ENCODE assay signal across 13 mouse cellular contexts in the genomic region with DNA sequence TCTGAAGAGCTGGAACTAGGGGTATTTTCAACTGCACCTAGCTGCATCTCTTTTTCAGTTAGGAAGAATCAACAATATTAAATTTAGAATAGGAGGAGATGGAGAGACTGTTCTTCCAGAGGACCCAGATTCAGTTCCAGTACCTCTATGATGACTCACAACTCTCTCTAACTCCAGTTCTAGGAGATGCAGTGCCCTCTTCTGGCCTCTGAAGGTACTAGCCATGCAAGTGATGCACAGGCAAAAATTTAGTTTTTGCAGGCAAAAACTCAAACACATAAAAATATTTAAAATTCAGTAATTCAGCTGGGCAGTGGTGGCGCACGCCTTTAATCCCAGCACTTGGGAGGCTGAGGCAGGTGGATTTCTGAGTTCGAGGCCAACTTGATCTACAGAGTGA. TPM values are rescaled to one million over a fixed set of nuclear protein-coding genes. Genes with fewer than 3 reads are reported as not detected.
A peak's percentile ranks its signal among the peaks of the same experiment; 100 is the strongest.
DNase-seq lines count a peak whose midpoint lies in the region; ATAC-seq and TF ChIP-seq lines count a peak whose summit lies in the region.
"Had no signal": no experiment of that assay in that cellular context is flagged by ENCODE, and none has a peak within 500 bp of the region (broad histone marks: within the 10 kb centered on the region; RNA-seq: fewer than 3 reads in every experiment).

No protein-coding gene starts in this region.

- no peak for ATAC-seq in liver, postnatal 0 days
- no peak for ATAC-seq in liver, embryonic 12.5 days
- ATAC-seq in megakaryocyte-erythroid progenitor cell, adult 5-6 weeks (replicated peaks; ENCODE audit: low FRiP score, low TSS enrichment, poor library complexity, severe bottlenecking) = peak; percentile 70; the same call in 1 of the 2 replicates
- no peak for ATAC-seq in inflammation-experienced regulatory T-cells, adult 6 months

- 65% methylated on average over 3 of the region's 3 CpGs for WGBS in liver, postnatal 0 days (ENCODE audit: insufficient replicate concordance)
- 74% methylated on average over 3 of the region's 3 CpGs for WGBS in liver, embryonic 12.5 days (ENCODE audit: insufficient replicate concordance)
- WGBS in limb, embryonic 10.5 days = 86% methylated on average over 3 of the region's 3 CpGs

- H3K4me3 ChIP-seq in liver, postnatal 0 days (ENCODE audit: low read depth, low read length) = no peak overlapping the region
- H3K4me3 ChIP-seq in liver, embryonic 12.5 days = no peak overlapping the region
- H3K4me3 ChIP-seq in limb, embryonic 10.5 days = no peak overlapping the region
- H3K4me3 ChIP-seq: myocyte had no signal

- H3K27me3 ChIP-seq in liver, postnatal 0 days (ENCODE audit: insufficient read depth, low read length) = no peaks in the 10 kb centered on the region
- H3K27me3 ChIP-seq in liver, embryonic 12.5 days (replicated peaks) = no peaks in the 10 kb centered on the region
- H3K27me3 ChIP-seq in limb, embryonic 10.5 days (ENCODE audit: low read depth, poor library complexity, severe bottlenecking) = no peaks in the 10 kb centered on the region

- no peak overlapping the region for H3K9ac ChIP-seq in liver, postnatal 0 days (replicated peaks)
- no peak overlapping the region for H3K9ac ChIP-seq in liver, embryonic 12.5 days

- peak; percentile 27; the same call in 1 of the 2 replicates for TF ChIP-seq CTCF in liver, postnatal 0 days (IDR thresholded peaks at IDR 0.05; ENCODE audit: low read depth)

- H3K4me2 ChIP-seq in liver, postnatal 0 days (ENCODE audit: low read depth, low read length) = no peak overlapping the region
- no peak overlapping the region for H3K4me2 ChIP-seq in liver, embryonic 12.5 days

- TF ChIP-seq EP300 in liver, postnatal 0 days (IDR thresholded peaks at IDR 0.05; ENCODE audit: low read depth) = no peak

- H3K9me3 ChIP-seq in liver, postnatal 0 days (ENCODE audit: low read length) = no peaks in the 10 kb centered on the region
- H3K9me3 ChIP-seq in liver, embryonic 12.5 days (replicated peaks) = no peaks in the 10 kb centered on the region
- no peaks in the 10 kb centered on the region for H3K9me3 ChIP-seq in limb, embryonic 10.5 days (replicated peaks)
- H3K9me3 ChIP-seq: G1E had no signal

- no peak overlapping the region for H3K27ac ChIP-seq in liver, postnatal 0 days (ENCODE audit: low read depth)
- H3K27ac ChIP-seq in liver, embryonic 12.5 days = no peak overlapping the region
- no peak overlapping the region for H3K27ac ChIP-seq in limb, embryonic 10.5 days

- DNase-seq in embryo, embryonic 10 days (ENCODE audit: low spot score) = peak; percentile 17
- DNase-seq in embryo, embryonic 11 days = no peak
- no peak for DNase-seq in liver, postnatal 0 days
- DNase-seq in NIH3T3 (ENCODE audit: low read depth) = peak; percentile 46
- no peak for DNase-seq in limb, embryonic 10.5 days (ENCODE audit: low spot score)
- DNase-seq: heart, postnatal 4 days; kidney, postnatal 14 days; lung, postnatal 4 days had no signal

- no peaks in the 10 kb centered on the region for H3K36me3 ChIP-seq in liver, postnatal 0 days (replicated peaks; ENCODE audit: insufficient read depth, low read length)
- no peaks in the 10 kb centered on the region for H3K36me3 ChIP-seq in liver, embryonic 12.5 days
- H3K36me3 ChIP-seq in limb, embryonic 10.5 days = no peaks in the 10 kb centered on the region
- H3K36me3 ChIP-seq: G1E had no signal

- H3K4me1 ChIP-seq in liver, postnatal 0 days (ENCODE audit: insufficient read depth) = no peaks in the 10 kb centered on the region
- no peaks in the 10 kb centered on the region for H3K4me1 ChIP-seq in liver, embryonic 12.5 days
- H3K4me1 ChIP-seq in limb, embryonic 10.5 days = no peaks in the 10 kb centered on the region

RNA-seq across cellular contexts. Expression of gene Ccdc73, which starts 48.1 kb away (rescaled TPM):
- polyA plus RNA-seq in liver, postnatal 0 days (2015; fragmentation: Nextera tagmentation; extraction: Ambion mirVana) = 7.2 and 7.9 TPM in 2 replicates
- polyA plus RNA-seq in liver, embryonic 12.5 days (2016; fragmentation: Nextera tagmentation; extraction: Ambion mirVana) = 3.7 and 4.8 TPM in 2 replicates
- total RNA-seq in megakaryocyte-erythroid progenitor cell, adult 5-6 weeks (2014; fragmentation: Nextera tagmentation) = not detected in 2 replicates
- 13.9 TPM in 1 of 2 replicates, not detected in the other for total RNA-seq in megakaryocyte-erythroid progenitor cell, adult 5-6 weeks (2017)
- polyA plus RNA-seq in inflammation-experienced regulatory T-cells, adult 6 months (2017; shearing (Covaris generic)) = 1 to 10 TPM; 2.8 to 7.2 (median 3.0) TPM
- 2.6 and 3.2 TPM in 2 replicates for polyA plus RNA-seq in limb, embryonic 10.5 days (2016; fragmentation: Nextera tagmentation; extraction: Ambion mirVana)

Comparison
In these comparisons a context has a peak if more than half of its experiments do, and no peak if none do; other contexts are left out.
1. DNase-seq: peak in embryo, embryonic 10 days (single experiment) and NIH3T3 (single experiment); none in embryo, embryonic 11 days (single experiment), liver, postnatal 0 days (single experiment) and limb, embryonic 10.5 days (single experiment).